Mouse (Mus musculus): Measurements from ENCODE around the gene Pou6f2. TPM values are rescaled to one million over a fixed set of nuclear protein-coding genes. Genes with fewer than 3 reads are reported as not detected.

Gene Pou6f2
- polyA plus RNA-seq, 1 experiment from 2014 or later: 8.9 TPM

GRCm38 (mm10) chr13:18204476-18205250 lies 192.8 kb downstream of the Pou6f2 start:
- peak; percentile 67 for ATAC-seq (ENCODE audit: low FRiP score)
- H3K4me3 ChIP-seq: no peak overlapping the region
- no peaks in the 10 kb centered on the region for H3K36me3 ChIP-seq
- H3K4me2 ChIP-seq (replicated peaks): 0 out of 2 replicates have a peak overlapping the region, but pooled peaks have one; percentile 11
- no peaks in the 10 kb centered on the region for H3K27me3 ChIP-seq
- H3K4me1 ChIP-seq: peaks cover 10% of the 10 kb centered on the region
- no peak overlapping the region for H3K9ac ChIP-seq
- H3K27ac ChIP-seq: peak overlapping the region; percentile 18; the same call in 1 of the 2 replicates
- no peaks in the 10 kb centered on the region for H3K9me3 ChIP-seq (replicated peaks)
- WGBS: 37% methylated on average over 8 of the region's 8 CpGs

DNA sequence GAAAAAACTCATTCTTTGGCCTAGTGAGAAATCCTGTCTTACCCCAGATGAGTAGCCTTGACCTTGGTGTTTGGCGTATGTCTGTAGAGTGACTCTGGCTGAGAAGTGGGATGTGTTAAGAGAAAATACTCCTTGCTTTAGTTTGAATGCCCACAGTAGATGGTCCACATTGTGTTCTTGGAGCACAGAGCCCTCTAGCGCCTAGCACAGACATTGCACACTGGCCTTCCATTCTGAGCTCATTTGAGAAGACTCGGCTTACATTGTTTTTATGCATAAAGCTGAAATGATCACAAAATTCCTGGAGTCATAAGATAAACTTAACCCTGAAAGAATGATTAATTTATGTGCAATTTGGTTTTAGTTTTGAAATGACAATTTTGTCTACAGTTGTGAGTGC lies 223.5 kb downstream of the Pou6f2 start:
- 45% methylated on average over 3 of the region's 3 CpGs for WGBS

GRCm38 (mm10) chr13:18173021-18173420 lies 224.5 kb downstream of the Pou6f2 start:
- Histone ChIP-seq H3K4me2 (replicated peaks) (no peak overlapping the region), H3K4me3 (no peak overlapping the region), H3K4me1 (no peaks in the 10 kb centered on the region; the same call in 1 of the 2 replicates), H3K27ac (no peak overlapping the region), H3K36me3 (no peaks in the 10 kb centered on the region), H3K27me3 (no peaks in the 10 kb centered on the region), H3K9ac (no peak overlapping the region), H3K9me3 (replicated peaks) (no peaks in the 10 kb centered on the region)
- ATAC-seq (ENCODE audit: low FRiP score): no peak
- WGBS: 74% methylated on average over 3 of the region's 3 CpGs

More for the DNA sequence above, 223.5 kb downstream of the Pou6f2 start:
- Histone ChIP-seq H3K36me3 (no peaks in the 10 kb centered on the region), H3K4me3 (no peak overlapping the region), H3K27me3 (no peaks in the 10 kb centered on the region), H3K9ac (no peak overlapping the region), H3K4me1 (no peaks in the 10 kb centered on the region; the same call in 1 of the 2 replicates), H3K27ac (no peak overlapping the region), H3K4me2 (replicated peaks) (no peak overlapping the region), H3K9me3 (replicated peaks) (no peaks in the 10 kb centered on the region)
- ATAC-seq (ENCODE audit: low FRiP score): no peak

DNA sequence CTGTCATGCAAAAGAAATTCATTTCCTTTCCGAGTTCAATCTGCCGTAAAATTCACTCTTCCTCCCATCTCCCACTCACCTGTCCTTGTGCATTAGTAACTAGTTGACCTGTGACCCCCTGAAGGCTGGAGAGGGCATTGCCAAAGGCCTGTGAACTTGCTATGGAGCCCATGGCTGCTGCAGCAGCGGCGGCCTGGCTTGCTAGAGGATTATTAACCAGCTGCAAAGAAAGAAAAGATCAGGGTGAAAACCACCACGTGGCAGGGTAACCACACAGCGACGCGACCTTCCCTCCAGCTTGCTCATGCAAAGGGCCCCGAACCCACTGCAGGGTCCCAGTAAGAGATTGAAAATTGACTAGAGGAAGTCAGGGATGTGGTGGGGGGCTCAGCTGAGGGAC lies 225.2 kb downstream of the Pou6f2 start:
- Histone ChIP-seq H3K4me2 (replicated peaks) (no peak overlapping the region), H3K4me3 (no peak overlapping the region), H3K9me3 (replicated peaks) (no peaks in the 10 kb centered on the region), H3K36me3 (no peaks in the 10 kb centered on the region), H3K27me3 (no peaks in the 10 kb centered on the region), H3K4me1 (no peaks in the 10 kb centered on the region; the same call in 1 of the 2 replicates), H3K9ac (no peak overlapping the region), H3K27ac (no peak overlapping the region)
- 42% methylated on average over 9 of the region's 9 CpGs for WGBS
- no peak for ATAC-seq (ENCODE audit: low FRiP score)

GRCm38 (mm10) chr13:18164182-18164581 lies 233.3 kb downstream of the Pou6f2 start:
- Histone ChIP-seq H3K4me1 (no peaks in the 10 kb centered on the region), H3K4me3 (no peak overlapping the region), H3K27me3 (no peaks in the 10 kb centered on the region), H3K9ac (no peak overlapping the region), H3K27ac (no peak overlapping the region), H3K9me3 (replicated peaks) (no peaks in the 10 kb centered on the region), H3K36me3 (no peaks in the 10 kb centered on the region), H3K4me2 (replicated peaks) (no peak overlapping the region)
- no peak for ATAC-seq (ENCODE audit: low FRiP score)
- 100% methylated on average over 1 of the region's 1 CpGs for WGBS

DNA sequence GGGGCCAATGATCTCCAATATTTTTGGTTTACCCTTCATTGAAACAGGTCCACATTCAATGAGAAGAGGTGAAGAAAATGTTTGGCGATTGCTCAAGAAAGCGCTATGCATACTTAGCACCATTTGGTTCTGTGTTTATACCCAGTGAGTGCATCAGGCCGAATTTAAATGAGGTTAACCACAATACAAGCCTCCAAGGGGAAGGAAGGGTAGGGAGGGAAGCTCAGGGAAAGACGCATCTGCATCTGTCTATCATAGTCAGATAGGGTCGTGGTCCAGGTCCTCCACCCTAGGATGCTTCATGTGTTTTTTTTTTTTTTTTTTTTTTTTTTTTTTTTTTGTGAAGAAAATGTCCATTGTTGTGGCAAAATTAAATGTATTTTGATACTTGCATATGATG lies 236.9 kb downstream of the Pou6f2 start:
- H3K4me3 ChIP-seq: no peak overlapping the region
- H3K36me3 ChIP-seq: no peaks in the 10 kb centered on the region
- WGBS: 65% methylated on average over 5 of the region's 5 CpGs
- no peak overlapping the region for H3K4me2 ChIP-seq (replicated peaks)
- no peaks in the 10 kb centered on the region for H3K27me3 ChIP-seq
- H3K27ac ChIP-seq: no peak overlapping the region
- no peak overlapping the region for H3K9ac ChIP-seq
- no peaks in the 10 kb centered on the region for H3K4me1 ChIP-seq
- H3K9me3 ChIP-seq (replicated peaks): no peaks in the 10 kb centered on the region
- no peak for ATAC-seq (ENCODE audit: low FRiP score)

DNA sequence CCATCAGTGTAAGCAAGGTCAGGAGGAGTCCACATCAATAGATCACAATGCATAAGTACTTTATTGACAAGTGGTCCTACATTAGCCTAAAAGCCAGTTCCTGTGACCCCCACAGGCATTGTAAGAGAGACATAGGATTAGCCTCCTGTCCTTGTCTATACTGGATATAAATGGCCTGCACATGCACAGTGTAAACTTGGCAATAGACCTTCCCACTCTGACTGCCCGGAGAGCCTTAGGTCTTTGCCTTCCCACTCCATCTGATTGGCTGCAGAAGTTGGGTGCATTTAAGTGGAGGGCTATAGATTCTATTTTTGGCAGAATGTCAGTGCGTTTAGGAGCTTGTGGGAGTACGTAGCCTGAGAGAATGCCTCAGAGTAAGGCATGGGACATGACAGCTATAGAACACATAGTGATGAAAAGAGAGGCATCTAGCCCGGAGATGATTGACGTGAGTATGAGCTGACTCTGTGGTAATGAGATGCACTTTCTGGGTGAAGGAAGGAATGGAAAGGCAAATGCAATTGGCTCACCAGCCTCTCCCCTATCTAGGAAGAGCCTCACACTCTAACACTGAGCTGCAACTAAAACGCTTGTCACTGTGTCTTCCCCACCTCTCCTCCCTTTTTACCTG lies 243.4 kb downstream of the Pou6f2 start:
- no peak for ATAC-seq (ENCODE audit: low FRiP score)
- WGBS: 82% methylated on average over 6 of the region's 6 CpGs

DNA sequence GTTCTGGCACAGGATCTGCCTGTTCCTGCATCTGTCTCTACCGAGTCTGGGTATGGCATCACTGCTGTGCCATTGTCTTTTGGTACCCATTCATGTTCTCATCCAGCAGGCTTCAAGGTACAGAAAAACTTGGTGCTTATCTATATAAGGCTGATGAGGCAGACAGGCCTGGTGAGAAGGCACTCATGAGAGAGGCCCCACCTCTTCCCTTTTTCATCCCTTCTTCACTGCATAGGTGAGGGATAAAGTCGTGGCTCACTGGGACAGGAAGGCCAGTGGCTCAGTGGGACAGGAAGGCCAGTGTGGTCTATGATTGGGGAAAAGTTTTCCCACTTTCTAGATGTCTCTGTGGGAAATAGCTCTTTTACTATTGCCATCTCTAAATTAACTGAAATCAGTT lies 263.8 kb downstream of the Pou6f2 start:
- WGBS: 60% methylated on average over 2 of the region's 2 CpGs
- ATAC-seq (ENCODE audit: low FRiP score): no peak
- H3K27me3 ChIP-seq: no peaks in the 10 kb centered on the region
- peaks cover 14% of the 10 kb centered on the region for H3K4me1 ChIP-seq
- H3K36me3 ChIP-seq: no peaks in the 10 kb centered on the region
- no peak overlapping the region for H3K4me3 ChIP-seq
- no peaks in the 10 kb centered on the region for H3K9me3 ChIP-seq (replicated peaks)
- no peak overlapping the region for H3K9ac ChIP-seq
- H3K27ac ChIP-seq: no peak overlapping the region
- H3K4me2 ChIP-seq (replicated peaks): no peak overlapping the region

More for the DNA sequence above, 243.4 kb downstream of the Pou6f2 start:
- Histone ChIP-seq H3K9me3 (replicated peaks) (no peaks in the 10 kb centered on the region), H3K27ac (no peak overlapping the region), H3K4me3 (no peak overlapping the region), H3K9ac (no peak overlapping the region), H3K27me3 (no peaks in the 10 kb centered on the region), H3K4me2 (replicated peaks) (no peak overlapping the region), H3K4me1 (no peaks in the 10 kb centered on the region), H3K36me3 (no peaks in the 10 kb centered on the region)

DNA sequence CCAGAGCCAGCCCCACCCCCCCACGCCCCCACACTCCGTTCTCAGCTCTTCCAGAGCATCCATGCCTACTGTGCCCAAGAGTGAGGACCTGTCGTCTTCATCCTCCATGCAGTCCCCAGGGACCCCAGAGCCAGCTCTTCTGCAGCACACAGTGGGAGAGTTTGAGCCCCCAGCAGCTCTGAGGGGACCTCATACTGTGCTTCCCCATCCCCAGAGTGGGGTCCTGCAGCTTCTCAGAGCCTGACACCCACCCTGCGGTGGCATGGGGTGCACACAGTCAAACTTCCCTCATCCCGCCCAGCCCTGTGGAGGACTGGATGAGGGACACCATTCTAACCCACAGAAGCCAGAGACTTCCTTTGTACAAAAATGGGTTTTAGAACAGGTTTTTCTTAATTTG lies 264.3 kb downstream of the Pou6f2 start:
- WGBS: 63% methylated on average over 5 of the region's 5 CpGs
- Histone ChIP-seq H3K4me2 (replicated peaks) (no peak overlapping the region), H3K27ac (no peak overlapping the region), H3K4me1 (peaks cover 14% of the 10 kb centered on the region), H3K9ac (no peak overlapping the region), H3K4me3 (no peak overlapping the region), H3K9me3 (replicated peaks) (no peaks in the 10 kb centered on the region), H3K27me3 (no peaks in the 10 kb centered on the region), H3K36me3 (no peaks in the 10 kb centered on the region)
- ATAC-seq (ENCODE audit: low FRiP score): no peak

DNA sequence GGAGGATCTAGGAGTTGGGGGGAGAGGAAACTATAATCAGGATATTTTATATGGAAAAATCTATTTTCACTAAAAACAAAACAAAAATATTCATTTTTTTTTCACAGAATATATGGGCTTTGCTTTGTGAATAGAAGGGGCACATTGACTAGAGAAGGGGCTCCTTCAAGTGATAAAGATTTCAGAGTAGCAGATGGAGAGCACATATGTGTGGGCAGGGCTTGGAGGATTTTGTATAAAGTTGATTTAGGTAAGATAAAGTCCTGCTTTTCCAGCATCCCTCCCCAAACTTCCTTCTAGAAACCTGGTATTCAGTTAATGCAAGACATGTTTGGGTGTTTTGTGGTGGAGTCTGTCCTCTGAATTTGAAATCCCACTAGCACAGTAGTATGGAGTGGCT lies 266.2 kb downstream of the Pou6f2 start:
- Histone ChIP-seq H3K4me2 (replicated peaks) (no peak overlapping the region), H3K9ac (no peak overlapping the region), H3K36me3 (no peaks in the 10 kb centered on the region), H3K27me3 (no peaks in the 10 kb centered on the region), H3K9me3 (replicated peaks) (no peaks in the 10 kb centered on the region), H3K27ac (no peak overlapping the region), H3K4me1 (peaks cover 14% of the 10 kb centered on the region), H3K4me3 (no peak overlapping the region)
- no peak for ATAC-seq (ENCODE audit: low FRiP score)

- no peak overlapping the region for H3K27ac ChIP-seq
- H3K4me2 ChIP-seq (replicated peaks): no peak overlapping the region
- H3K9ac ChIP-seq: no peak overlapping the region
- WGBS: 21% methylated on average over 5 of the region's 5 CpGs
- no peak overlapping the region for H3K4me3 ChIP-seq
- H3K9me3 ChIP-seq (replicated peaks): no peaks in the 10 kb centered on the region
- no peak for ATAC-seq (ENCODE audit: low FRiP score)
- H3K36me3 ChIP-seq: no peaks in the 10 kb centered on the region
- peaks cover 17% of the 10 kb centered on the region for H3K4me1 ChIP-seq
- no peaks in the 10 kb centered on the region for H3K27me3 ChIP-seq
Measured at GRCm38 (mm10) chr13:18129697-18130096, 267.8 kb downstream of the Pou6f2 start.

DNA sequence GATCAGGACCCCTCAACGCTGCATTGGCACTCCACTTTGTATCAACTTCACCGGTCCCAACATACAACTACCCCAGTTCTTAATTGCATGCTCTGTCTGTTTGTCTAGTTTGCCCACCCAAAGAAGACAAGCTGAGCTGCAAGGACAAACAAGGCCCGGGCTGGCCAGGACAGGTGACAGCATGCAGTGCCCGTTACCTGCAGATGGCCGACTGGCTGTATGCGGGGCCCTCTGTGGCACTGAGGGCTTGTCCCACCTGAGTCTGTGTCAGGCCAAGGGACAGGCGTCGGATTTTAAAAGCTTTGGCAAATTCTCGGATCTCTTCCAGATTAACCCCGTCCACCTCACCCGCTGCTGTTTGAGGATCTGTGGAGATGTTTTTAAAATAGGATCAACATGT lies 268.7 kb downstream of the Pou6f2 start:
- no peak overlapping the region for H3K4me2 ChIP-seq (replicated peaks)
- ATAC-seq (ENCODE audit: low FRiP score): no peak
- no peaks in the 10 kb centered on the region for H3K27me3 ChIP-seq
- H3K9me3 ChIP-seq (replicated peaks): no peaks in the 10 kb centered on the region
- H3K27ac ChIP-seq: no peak overlapping the region
- no peak overlapping the region for H3K9ac ChIP-seq
- peaks cover 17% of the 10 kb centered on the region for H3K4me1 ChIP-seq
- 86% methylated on average over 11 of the region's 11 CpGs for WGBS
- H3K4me3 ChIP-seq: no peak overlapping the region
- no peaks in the 10 kb centered on the region for H3K36me3 ChIP-seq

DNA sequence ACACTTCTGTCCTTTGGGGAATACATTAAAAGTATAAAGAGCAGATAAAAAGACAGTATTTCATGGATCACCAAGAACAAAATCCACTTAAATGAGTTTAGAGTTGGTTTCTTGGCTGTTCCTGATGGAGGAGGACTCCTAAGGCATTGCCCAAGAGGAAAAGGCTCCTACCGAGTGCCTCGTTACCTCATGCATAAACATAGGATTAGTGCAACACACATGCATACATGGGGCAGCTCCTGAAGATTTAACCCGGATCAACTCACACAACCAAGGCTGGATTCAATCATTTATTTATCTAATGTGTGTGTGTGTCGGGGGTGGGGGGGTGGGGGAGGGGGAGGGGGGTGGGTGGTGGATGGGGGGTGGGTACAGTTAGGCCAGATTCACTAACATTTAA lies 269.4 kb downstream of the Pou6f2 start:
- no peak overlapping the region for H3K4me2 ChIP-seq (replicated peaks)
- ATAC-seq (ENCODE audit: low FRiP score): no peak
- no peak overlapping the region for H3K27ac ChIP-seq
- H3K9me3 ChIP-seq (replicated peaks): no peaks in the 10 kb centered on the region
- no peak overlapping the region for H3K4me3 ChIP-seq
- H3K4me1 ChIP-seq: peaks cover 17% of the 10 kb centered on the region
- H3K36me3 ChIP-seq: no peaks in the 10 kb centered on the region
- 23% methylated on average over 4 of the region's 4 CpGs for WGBS
- no peak overlapping the region for H3K9ac ChIP-seq
- no peaks in the 10 kb centered on the region for H3K27me3 ChIP-seq
